Mouse (Mus musculus): ENCODE data around the gene Pgap3. TPM values are rescaled to one million over a fixed set of nuclear protein-coding genes. Genes with fewer than 3 reads are reported as not detected.
A peak's percentile ranks its signal among the peaks of the same experiment; 100 is the strongest.

Pgap3 gene
- total RNA-seq, 2 experiments from 2014 or later: 5.3 to 6.2 TPM

DNA sequence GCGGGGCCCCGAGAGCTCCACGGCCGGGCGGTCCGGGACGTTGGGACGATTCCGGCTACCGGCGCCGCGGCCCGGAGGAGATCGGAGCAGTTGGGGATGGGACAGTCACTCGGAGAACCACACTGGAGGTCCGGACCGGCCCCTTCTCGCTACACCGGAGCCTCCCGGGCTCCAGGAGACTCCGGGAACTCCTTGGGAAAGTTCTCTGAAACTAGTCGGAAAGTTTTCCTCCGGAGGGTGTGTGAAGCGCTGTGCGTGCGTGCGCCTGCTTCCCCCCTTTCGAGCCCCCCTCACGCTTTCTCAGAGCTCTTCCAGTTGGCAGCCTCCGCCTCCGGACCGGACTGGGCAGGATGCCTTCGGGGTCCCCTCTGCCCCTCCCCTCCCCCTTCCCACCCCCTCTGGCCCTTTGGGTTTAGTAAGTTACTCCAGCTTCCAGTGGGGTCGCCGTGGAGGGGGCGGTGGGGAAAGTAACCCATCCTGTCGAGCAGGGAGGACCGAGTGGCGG lies 12.6 kb upstream of the Pgap3 start:
- no peak for DNase-seq (ENCODE audit: low spot score in 2 of 2)

DNA sequence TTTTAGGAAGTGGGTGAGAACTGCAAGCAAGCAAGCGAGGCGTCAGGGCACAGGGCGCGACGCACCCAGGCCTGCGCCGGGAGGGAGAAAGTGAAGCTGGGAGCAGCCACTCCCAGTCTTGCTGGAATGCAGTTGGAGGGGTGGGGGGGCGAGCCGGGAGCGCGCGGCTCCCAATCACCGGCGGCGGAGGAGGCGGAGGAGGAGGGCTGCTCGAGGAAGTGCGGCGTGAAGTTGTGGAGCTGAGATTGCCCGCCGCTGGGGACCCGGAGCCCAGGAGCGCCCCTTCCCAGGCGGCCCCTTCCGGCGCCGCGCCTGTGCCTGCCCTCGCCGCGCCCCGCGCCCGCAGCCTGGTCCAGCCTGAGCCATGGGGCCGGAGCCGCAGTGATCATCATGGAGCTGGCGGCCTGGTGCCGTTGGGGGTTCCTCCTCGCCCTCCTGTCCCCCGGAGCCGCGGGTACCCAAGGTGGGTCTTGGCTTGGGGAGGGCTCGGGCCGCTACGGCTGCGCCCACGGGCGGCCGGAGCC lies 12.0 kb upstream of the Pgap3 start, which contains the start of gene Erbb2:
Gene Erbb2 (plus strand): TSS at position 198 of the 524 bp plus-strand sequence.
- DNase-seq (ENCODE audit: low spot score in 2 of 2): peak; percentile 48 to 54

DNA sequence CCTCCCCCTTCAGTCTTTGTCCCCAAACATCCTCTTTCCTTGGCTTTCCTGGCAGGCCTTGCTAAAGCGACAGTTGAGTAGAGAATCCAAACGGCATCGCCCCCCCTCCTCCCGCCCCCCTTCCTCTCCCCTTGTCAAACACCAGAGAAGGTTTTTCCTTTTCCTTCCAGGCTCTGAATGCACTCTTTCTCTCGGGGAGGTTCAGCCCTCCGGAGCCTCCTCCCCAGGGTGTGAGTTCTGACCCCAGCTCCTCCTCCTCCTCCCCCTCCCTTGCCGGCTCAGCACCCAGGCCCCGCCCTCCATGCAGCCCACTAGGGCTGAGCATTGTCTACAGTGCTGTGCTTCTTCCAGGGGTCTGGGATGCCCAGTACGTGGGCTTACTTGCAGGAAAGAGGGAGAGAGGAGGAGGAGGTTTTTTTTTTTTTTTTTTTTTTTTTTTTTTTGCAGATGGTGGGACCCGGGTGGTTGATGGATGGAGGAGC lies 9.1 kb upstream of the Pgap3 start:
- no peak for DNase-seq (ENCODE audit: low spot score in 2 of 2)

DNA sequence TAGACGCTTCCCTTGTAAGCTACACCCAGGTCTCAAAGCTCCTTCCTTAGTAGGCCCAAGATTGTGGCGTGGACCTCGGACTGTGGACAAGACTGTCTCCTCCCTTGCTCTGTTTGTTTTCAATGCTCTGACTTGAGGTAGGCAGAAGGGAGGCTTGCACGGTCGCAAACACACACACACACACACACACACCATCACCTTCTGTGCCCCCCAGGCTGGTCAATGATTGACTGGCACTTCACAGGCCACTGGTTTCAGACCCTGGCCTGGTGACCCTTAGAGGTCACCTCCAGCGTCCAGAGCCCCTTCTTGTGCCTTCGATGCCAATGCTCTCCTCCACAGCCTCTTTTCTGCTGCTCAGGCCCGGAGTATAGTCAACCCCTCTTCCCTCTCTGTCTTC lies 8.6 kb upstream of the Pgap3 start:
- no peak for DNase-seq (ENCODE audit: low spot score in 2 of 2)

DNA sequence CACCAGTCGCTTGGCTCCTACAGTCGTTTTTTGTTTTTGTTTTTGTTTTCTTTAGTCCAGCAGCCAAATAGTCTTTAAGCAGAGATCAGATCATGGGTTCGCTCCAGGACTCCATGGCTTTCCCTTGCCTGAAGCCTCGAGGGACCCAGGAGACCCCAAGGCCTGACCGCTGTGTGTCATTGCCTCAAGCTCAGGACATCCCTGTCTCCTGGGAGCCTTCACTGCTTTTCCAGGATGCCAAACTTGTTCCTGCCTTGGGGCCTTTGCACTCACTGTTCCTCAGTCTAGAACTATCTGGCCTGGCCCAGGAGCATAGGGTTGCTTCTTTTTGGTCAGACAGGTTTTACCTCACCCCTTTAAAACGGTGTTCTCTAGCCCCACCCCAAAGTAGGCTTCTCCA lies 6.3 kb upstream of the Pgap3 start:
- no peak for DNase-seq (ENCODE audit: low spot score in 2 of 2)

DNA sequence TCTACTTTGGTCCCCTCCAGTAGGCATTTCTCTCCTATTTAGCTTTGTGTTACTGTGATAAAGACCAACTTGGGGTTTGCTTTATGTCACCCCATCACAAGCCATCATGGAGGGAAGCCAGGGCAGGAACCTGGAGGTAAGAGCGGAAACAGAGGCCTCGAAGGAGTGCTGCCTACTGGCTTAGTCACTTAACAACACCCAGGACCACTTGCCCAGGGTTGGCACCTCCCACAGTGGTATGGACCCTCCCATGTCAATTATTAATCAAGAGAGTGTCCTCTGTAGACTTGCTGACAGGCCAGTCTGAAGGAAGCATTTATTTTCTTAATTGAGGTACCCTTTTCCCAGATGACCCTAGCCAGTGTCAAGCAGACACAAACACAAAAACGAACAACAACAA lies 526 bp upstream of the Pgap3 start:
- no peak for DNase-seq (ENCODE audit: low spot score in 2 of 2)

DNA sequence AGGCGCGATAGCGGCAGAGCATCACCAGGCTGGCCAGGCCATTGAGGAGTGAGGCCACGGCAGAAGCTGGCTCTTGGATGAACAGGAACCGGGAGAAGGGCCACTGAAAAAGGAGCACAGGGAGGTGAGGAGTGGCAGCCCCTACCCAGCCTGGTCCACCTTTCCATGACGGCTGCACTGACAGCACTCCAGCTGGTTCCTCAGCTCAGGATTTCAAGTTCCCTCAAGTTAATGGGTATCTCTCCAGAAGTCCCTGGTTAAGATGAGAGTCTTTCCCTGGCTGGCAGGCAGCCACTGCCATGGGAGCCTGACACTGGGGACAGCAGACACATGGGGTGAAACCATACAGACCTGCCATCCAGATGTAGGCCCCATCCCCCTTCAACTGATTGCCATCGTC lies 2.3 kb downstream of the Pgap3 start:
- no peak for DNase-seq (ENCODE audit: low spot score in 2 of 2)

DNA sequence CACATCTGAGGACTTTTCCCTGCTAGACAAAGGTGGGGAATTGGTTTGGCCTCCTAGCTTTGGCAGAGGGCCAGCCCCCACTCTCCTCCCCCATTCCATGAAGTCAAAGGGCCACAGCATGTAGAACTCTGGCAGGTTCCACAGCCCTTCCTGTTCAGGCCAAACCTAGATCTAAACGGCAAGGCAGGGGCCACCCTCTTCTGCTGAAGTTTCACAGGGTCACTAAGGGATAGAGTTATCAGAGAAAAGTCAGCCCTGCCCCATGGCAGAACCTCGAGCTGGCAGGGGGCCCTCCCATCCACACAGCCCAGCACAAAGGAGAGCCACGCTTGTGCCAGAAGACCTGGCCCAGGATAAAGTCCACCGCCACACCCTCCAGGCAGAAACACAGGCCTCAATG lies 5.2 kb downstream of the Pgap3 start:
- no peak for DNase-seq (ENCODE audit: low spot score in 2 of 2)

DNA sequence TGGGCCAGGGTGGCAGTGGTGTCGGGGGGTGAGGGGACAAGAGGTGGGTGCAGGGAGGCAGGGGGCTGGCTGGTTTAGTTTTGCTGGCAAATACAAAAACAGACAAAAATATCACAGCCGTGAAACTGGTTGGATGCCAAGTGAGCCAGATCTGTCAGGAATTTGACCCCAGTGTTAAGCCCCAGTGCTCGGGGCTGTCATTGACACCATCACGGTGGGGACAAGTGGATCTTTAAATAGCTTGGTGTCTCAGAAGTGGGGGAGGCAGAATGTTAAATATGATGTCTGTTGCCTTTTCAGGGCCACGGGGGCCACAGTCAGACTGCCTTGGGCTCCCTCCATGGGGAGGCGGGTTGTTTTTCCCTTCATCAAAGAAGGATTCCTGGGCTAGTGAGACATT lies 6.0 kb downstream of the Pgap3 start:
- DNase-seq (ENCODE audit: low spot score in 2 of 2): no peak

DNA sequence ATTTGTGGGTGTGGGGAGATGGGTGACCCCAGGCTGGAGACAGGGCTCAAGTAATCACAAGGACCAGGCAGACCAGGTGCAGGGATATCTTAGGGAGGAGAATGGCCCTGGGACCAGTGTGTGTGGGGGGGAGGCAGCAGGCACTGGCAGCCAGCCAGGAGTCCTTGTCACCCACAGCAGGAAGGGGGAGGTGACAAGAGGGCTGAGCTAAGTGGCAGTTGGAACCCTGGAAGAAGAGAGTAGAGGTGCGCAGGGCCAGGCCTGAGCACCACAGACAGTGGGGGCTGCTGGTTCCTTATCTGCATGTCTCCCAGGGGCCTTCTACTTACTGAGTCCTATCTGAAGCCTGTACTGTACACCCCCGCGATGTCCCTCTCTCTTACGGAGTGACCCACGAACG lies 7.0 kb downstream of the Pgap3 start:
- DNase-seq (ENCODE audit: low spot score in 2 of 2): no peak

DNA sequence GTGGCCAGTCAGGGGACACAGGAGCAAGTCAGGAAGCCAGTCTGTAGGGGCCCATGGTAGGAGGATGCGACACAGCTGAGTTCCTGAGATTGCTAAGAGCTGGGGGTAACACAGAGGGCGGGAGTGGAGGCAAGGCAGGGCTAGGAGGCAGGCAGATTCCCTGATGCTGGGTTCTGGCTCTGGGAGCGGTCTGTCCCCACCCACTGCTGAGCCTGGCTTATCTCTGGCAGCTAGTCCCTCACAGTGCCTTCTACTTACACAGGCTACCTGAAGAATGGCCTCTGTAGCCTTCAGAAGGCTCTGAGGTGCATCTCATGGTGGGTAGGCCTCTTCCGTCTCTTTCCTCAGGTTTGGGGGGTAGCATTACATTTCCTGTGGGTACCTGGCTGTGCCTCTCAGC lies 7.6 kb downstream of the Pgap3 start:
- DNase-seq (ENCODE audit: low spot score in 2 of 2): no peak

DNA sequence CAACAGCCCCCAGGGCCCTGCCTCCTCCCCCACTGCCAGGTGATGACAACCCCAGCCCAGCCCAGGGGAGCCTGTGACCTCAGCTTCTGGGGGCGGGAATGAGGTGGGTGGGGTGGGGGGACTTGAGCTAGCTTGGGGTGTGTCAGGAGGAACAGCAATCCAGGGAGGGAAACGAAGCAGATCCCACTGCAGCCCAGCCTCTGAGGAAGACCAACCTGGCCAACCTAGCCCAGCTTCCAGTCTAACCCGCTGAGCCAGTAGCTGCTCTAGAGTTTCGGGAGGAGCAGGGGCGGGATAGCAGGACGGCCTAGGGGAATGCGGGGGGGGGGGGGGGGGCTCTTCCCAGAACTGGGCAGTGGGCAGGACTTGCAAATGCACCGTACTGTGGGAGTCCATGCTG lies 8.3 kb downstream of the Pgap3 start:
- no peak for DNase-seq (ENCODE audit: low spot score in 2 of 2)

DNA sequence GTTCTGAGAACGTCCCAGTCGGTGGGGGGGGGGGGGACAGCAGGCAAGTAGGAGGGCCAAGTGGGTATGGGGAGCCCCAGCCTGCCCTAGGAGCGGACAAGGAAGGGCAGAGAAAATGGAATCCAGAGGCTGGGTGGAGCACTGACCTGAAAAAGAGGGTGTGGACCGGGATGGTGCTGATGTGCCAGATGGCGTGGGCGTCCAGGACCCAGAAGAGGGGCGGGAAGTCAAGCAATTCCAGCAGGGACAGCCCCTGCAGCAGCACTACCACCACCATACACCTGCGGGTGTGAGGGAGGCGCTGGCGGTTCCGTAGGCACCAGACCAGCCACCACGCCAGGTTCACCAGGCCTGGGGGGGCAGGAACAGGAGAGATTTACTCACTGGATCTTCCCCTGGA lies 10.1 kb downstream of the Pgap3 start:
- no peak for DNase-seq (ENCODE audit: low spot score in 2 of 2)

DNA sequence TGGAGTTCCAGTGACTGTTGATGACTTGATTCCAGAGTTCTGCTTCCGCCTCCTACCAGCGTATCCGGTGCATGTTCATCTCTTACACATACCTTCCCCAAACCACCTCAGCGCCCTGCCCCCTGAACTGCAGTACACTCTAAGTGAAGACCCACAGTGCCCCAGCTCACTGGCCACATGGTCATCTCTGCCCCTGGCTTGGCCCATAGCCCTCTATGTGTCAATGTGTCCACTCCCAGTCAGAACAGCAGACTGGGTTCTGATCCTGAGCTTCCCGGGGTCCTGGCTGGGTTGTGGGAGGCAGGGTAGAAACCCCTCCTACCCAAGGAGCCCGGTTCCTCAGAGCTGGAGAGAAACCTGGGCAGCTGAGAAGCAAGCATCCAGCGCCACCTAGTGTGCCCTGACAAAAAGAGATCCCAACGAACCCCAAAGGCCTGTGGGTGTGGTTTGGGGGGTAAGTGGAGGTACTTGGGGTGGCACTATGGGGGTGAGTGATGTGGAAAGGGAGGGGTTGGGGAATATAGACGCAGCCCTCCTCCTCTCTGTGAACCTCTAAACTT lies 11.0 kb downstream of the Pgap3 start:
- peak in 1 of 2 experiments; percentile 29 for DNase-seq (ENCODE audit: low spot score in 2 of 2)

DNA sequence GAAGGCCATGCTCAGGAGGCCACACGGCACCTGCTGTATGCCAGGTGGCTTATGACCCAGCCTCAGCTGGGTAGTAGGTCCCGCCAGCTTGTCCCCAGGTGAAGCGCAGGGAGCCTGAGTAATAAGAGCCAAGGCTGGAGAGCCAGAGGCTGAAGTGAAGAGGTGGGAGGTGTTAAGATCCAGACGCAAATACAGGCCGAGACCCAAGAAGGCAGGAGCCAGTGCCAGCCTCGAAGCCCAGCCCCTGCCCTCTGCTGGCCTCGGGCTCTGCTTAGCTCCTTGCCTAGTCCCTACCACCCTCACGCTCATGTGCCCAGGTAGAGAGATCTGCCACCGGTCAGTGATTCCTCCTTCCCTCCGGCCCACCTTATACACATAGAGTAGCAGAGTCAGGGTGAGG lies 12.0 kb downstream of the Pgap3 start:
- DNase-seq (ENCODE audit: low spot score in 2 of 2): no peak

DNA sequence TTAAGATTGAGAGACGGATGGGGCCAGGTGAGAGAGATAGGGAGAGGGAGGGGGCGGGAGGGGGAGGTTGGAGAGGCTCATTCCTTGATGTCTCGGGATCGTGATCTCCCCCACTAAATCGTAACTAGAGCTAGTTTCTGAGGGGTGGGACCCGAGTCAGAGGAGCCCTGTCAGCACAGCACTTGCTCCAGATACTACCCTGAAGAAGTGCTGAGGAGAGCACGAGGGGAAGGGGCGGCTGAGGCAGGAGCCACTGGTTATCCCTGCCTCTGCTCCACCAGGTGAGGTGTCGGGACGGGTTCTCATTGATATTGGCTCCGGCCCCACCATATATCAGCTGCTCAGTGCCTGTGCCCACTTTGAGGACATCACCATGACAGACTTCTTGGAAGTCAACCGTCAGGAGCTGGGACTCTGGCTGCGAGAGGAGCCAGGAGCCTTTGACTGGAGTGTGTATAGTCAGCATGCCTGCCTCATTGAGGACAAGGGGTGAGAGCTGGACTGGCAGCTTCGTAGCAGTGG lies 13.2 kb downstream of the Pgap3 start:
- DNase-seq (ENCODE audit: low spot score in 2 of 2): no peak

DNA sequence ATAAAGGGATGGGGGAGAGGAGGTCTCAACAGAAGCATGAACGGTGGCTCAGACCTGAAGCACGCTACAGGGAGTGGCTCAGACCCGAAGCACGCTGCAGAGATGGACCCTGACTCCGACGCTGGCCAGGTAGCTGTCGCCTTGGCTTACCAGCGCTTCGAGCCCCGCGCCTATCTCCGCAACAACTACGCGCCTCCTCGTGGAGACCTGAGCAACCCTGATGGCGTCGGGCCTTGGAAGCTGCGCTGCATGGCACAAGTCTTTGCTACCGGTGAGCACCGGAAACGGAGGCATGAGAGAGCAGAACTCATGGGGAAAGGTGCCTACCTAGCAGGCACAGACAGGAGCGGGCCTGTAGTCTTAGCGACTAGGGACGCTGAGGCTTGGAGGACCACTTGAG lies 13.7 kb downstream of the Pgap3 start:
- no peak for DNase-seq (ENCODE audit: low spot score in 2 of 2)

DNA sequence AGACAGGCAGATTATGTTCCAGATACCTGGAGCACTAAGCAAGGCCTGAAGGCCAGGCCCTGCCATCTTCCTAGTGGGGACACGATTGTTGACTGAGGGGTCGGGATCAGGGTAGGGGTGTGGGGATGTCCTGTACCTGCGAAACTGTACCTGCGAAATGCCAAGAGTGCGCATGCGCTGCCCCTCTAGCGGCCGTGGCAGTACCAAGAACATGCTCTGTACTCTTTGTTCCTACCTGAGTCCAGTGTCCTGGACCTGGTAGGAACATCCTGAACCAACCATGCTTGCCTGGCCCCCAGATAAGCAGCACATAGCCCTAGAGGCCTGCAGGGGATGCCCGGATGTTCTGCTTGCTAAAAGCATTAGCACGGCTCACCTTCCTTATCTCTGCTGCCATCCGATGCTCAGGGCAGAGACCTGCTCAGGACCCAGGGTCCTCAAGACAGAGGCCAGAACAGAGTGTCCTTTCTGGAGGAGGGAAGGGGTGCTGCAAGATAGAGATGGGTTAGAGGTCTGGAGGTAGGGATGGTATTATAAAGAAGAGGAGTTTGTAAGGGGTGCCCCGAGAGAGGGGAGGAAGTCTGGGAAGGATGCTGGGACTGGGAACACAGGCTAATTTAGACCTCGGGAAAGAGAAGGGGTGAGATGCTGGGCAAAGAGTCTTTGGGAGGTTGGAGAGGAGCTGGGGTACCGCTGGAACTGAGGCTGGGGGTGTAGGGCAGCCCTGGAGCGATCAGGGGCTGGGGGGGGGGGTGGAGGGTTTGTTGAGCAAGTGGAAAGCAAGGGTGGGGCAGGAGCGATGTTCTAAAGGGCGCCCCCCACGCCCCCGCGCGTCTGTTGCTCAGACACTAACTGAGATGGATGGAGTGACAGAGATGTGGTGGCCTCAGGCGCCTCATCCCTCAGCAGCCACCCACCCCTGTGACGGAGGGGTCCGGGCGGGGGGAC lies 14.4 kb downstream of the Pgap3 start, which contains the start of gene Pnmt:
Gene Pnmt (plus strand): TSS at position 813 of the 948 bp plus-strand sequence.
- no peak for DNase-seq (ENCODE audit: low spot score in 2 of 2)

DNA sequence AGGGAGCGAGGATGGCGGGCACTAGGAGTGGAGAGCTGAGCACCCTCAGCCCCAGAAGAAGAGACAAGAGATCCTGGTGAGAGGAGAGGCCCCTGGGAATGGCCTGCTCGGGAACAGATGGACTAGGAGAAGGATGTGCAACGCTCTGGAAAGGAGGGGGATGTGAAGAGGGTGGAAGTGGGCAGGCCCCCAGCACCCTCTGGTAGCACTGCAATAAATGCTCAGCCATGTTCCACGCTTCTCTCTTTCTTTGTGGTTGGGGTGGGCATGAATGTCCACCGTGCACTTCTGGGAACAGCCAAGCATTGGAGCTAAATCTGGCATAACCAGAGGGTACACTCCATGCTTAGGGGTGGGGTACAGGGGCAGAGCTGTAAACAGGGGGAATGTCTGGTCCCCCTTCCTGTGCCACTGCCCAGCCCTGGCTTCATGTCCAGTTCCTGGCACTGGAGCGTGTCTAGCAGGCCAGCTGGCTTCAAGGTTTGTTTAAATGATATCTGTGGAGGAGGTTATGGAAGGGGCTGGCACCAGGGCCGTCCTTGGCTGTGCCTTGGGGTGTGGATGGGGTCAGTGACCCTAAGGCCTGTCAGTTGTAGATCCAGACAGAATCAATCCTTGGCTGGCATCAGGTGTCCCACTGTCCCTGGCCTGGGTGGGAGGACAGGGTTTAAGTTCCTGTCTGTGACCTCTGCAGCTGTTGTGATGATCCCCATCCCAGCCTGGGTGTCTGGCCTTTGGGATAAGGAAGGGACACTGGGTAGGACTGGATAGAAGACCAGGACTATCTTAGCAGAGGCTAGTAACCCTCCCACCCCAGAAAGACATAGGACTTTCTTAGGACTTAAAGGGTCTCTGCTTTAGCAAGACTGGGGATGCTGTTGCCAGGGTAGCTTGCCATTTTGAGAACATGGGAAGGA lies 15.3 kb downstream of the Pgap3 start:
- no peak for DNase-seq (ENCODE audit: low spot score in 2 of 2)

DNA sequence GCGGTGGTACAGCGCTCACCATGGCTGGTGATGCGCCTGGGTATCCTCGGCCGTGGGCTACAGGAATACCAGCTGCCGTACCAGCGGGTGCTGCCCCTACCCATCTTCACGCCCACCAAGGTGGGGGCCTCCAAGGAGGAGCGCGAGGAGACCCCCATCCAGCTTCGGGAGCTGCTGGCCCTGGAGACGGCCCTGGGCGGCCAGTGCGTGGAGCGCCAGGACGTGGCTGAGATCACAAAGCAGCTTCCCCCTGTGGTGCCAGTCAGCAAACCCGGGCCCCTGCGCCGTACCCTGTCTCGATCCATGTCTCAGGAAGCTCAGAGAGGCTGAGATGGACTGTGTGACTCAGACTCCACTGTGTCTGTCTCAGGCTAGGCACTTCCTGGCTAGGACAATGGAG lies 16.1 kb downstream of the Pgap3 start:
- DNase-seq (ENCODE audit: low spot score in 2 of 2): no peak
